Mouse (Mus musculus): ENCODE results near the gene Ear6. TPM values are rescaled to one million over a fixed set of nuclear protein-coding genes. Genes with fewer than 3 reads are reported as not detected.
"Not testable (repeated sequence)": the region's sequence is repeated elsewhere in the genome, so short reads cannot be mapped to it uniquely, and the experiment has no call there.

The Ear6 gene
- polyA plus RNA-seq (2014; fragmentation: Nextera tagmentation; extraction: Ambion mirVana): not detected in 2 replicates

- H3K4me1 ChIP-seq (replicated peaks; ENCODE audit: control insufficient read depth, insufficient read depth, low read length): no peaks in the 10 kb centered on the region
- DNase-seq (ENCODE audit: low spot score): no peak
- no peaks in the 10 kb centered on the region for H3K27me3 ChIP-seq (ENCODE audit: control insufficient read depth, insufficient read depth, low read length)
- H3K9ac ChIP-seq (ENCODE audit: low read depth, low read length): no peak within 1 kb of the TSS
- ATAC-seq (ENCODE audit: low FRiP score): no peak
- H3K27ac ChIP-seq (ENCODE audit: low read depth, low read length): no peak within 1 kb of the TSS
- H3K9me3 ChIP-seq (ENCODE audit: control insufficient read depth, low read length): no peaks in the 10 kb centered on the region
- no peak within 1 kb of the TSS for H3K4me3 ChIP-seq (ENCODE audit: low read depth, low read length)
- no peak within 1 kb of the TSS for H3K4me2 ChIP-seq (replicated peaks; ENCODE audit: low read depth, low read length)
- H3K36me3 ChIP-seq (ENCODE audit: control insufficient read depth, insufficient read depth, low read length): no peaks in the 10 kb centered on the region
Observed at GRCm38 (mm10) chr14:51853399-51853798, at the start of gene Ear6. Ear6 (plus strand) TSS chr14:51853699.

- WGBS: 80% methylated on average over 1 of the region's 1 CpGs
- H3K4me3 ChIP-seq (ENCODE audit: low read depth, low read length): no peak overlapping the region
- ATAC-seq (ENCODE audit: low FRiP score): no peak
Observed at GRCm38 (mm10) chr14:51826625-51827024, 26.9 kb upstream of the Ear6 start.

GRCm38 (mm10) chr14:51827842-51828241, 25.7 kb upstream of the Ear6 start:
- not testable (repeated sequence) for H3K36me3 ChIP-seq (ENCODE audit: control insufficient read depth, insufficient read depth, low read length); H3K27me3 ChIP-seq (ENCODE audit: control insufficient read depth, insufficient read depth, low read length); H3K4me1 ChIP-seq (replicated peaks; ENCODE audit: control insufficient read depth, insufficient read depth, low read length); H3K9ac ChIP-seq (ENCODE audit: low read depth, low read length); H3K4me3 ChIP-seq (ENCODE audit: low read depth, low read length); H3K27ac ChIP-seq (ENCODE audit: low read depth, low read length); ATAC-seq (ENCODE audit: low FRiP score); H3K4me2 ChIP-seq (replicated peaks; ENCODE audit: low read depth, low read length); H3K9me3 ChIP-seq (ENCODE audit: control insufficient read depth, low read length)
- WGBS: 44% methylated on average over 5 of the region's 5 CpGs
- DNase-seq (ENCODE audit: low spot score): peak; percentile 18

More at GRCm38 (mm10) chr14:51826625-51827024, 26.9 kb upstream of the Ear6 start:
- Histone ChIP-seq H3K27ac (ENCODE audit: low read depth, low read length) (no peak overlapping the region), H3K4me2 (replicated peaks; ENCODE audit: low read depth, low read length) (no peak overlapping the region), H3K4me1 (replicated peaks; ENCODE audit: control insufficient read depth, insufficient read depth, low read length) (no peaks in the 10 kb centered on the region), H3K36me3 (ENCODE audit: control insufficient read depth, insufficient read depth, low read length) (no peaks in the 10 kb centered on the region), H3K9ac (ENCODE audit: low read depth, low read length) (no peak overlapping the region), H3K27me3 (ENCODE audit: control insufficient read depth, insufficient read depth, low read length) (no peaks in the 10 kb centered on the region), H3K9me3 (ENCODE audit: control insufficient read depth, low read length) (no peaks in the 10 kb centered on the region)
- DNase-seq (ENCODE audit: low spot score): no peak

GRCm38 (mm10) chr14:51829188-51829587, 24.3 kb upstream of the Ear6 start:
- Histone ChIP-seq H3K4me1 (replicated peaks; ENCODE audit: control insufficient read depth, insufficient read depth, low read length) (no peaks in the 10 kb centered on the region), H3K9me3 (ENCODE audit: control insufficient read depth, low read length) (no peaks in the 10 kb centered on the region), H3K36me3 (ENCODE audit: control insufficient read depth, insufficient read depth, low read length) (no peaks in the 10 kb centered on the region), H3K4me2 (replicated peaks; ENCODE audit: low read depth, low read length) (no peak overlapping the region), H3K9ac (ENCODE audit: low read depth, low read length) (no peak overlapping the region), H3K27ac (ENCODE audit: low read depth, low read length) (no peak overlapping the region), H3K4me3 (ENCODE audit: low read depth, low read length) (no peak overlapping the region), H3K27me3 (ENCODE audit: control insufficient read depth, insufficient read depth, low read length) (no peaks in the 10 kb centered on the region)
- 83% methylated on average over 6 of the region's 6 CpGs for WGBS
- DNase-seq (ENCODE audit: low spot score): no peak
- ATAC-seq (ENCODE audit: low FRiP score): no peak

GRCm38 (mm10) chr14:51838480-51838879, 15.0 kb upstream of the Ear6 start:
- not testable (repeated sequence) for H3K4me1 ChIP-seq (replicated peaks; ENCODE audit: control insufficient read depth, insufficient read depth, low read length); H3K36me3 ChIP-seq (ENCODE audit: control insufficient read depth, insufficient read depth, low read length); H3K27ac ChIP-seq (ENCODE audit: low read depth, low read length); H3K27me3 ChIP-seq (ENCODE audit: control insufficient read depth, insufficient read depth, low read length); DNase-seq (ENCODE audit: low spot score); H3K9me3 ChIP-seq (ENCODE audit: control insufficient read depth, low read length); H3K9ac ChIP-seq (ENCODE audit: low read depth, low read length); H3K4me3 ChIP-seq (ENCODE audit: low read depth, low read length); ATAC-seq (ENCODE audit: low FRiP score); H3K4me2 ChIP-seq (replicated peaks; ENCODE audit: low read depth, low read length)
- WGBS: 19% methylated on average over 2 of the region's 2 CpGs

GRCm38 (mm10) chr14:51842250-51842649, 11.2 kb upstream of the Ear6 start:
- H3K27me3 ChIP-seq (ENCODE audit: control insufficient read depth, insufficient read depth, low read length): no peaks in the 10 kb centered on the region
- H3K4me1 ChIP-seq (replicated peaks; ENCODE audit: control insufficient read depth, insufficient read depth, low read length): no peaks in the 10 kb centered on the region
- no peak overlapping the region for H3K9ac ChIP-seq (ENCODE audit: low read depth, low read length)
- ATAC-seq (ENCODE audit: low FRiP score): no peak
- H3K4me3 ChIP-seq (ENCODE audit: low read depth, low read length): no peak overlapping the region
- no peaks in the 10 kb centered on the region for H3K9me3 ChIP-seq (ENCODE audit: control insufficient read depth, low read length)
- no peak overlapping the region for H3K4me2 ChIP-seq (replicated peaks; ENCODE audit: low read depth, low read length)
- no peaks in the 10 kb centered on the region for H3K36me3 ChIP-seq (ENCODE audit: control insufficient read depth, insufficient read depth, low read length)
- H3K27ac ChIP-seq (ENCODE audit: low read depth, low read length): no peak overlapping the region
- DNase-seq (ENCODE audit: low spot score): no peak
- 78% methylated on average over 1 of the region's 1 CpGs for WGBS

GRCm38 (mm10) chr14:51842781-51843180, 10.7 kb upstream of the Ear6 start:
- Histone ChIP-seq H3K9ac (ENCODE audit: low read depth, low read length) (no peak overlapping the region), H3K4me1 (replicated peaks; ENCODE audit: control insufficient read depth, insufficient read depth, low read length) (no peaks in the 10 kb centered on the region), H3K4me3 (ENCODE audit: low read depth, low read length) (no peak overlapping the region), H3K27me3 (ENCODE audit: control insufficient read depth, insufficient read depth, low read length) (no peaks in the 10 kb centered on the region), H3K27ac (ENCODE audit: low read depth, low read length) (no peak overlapping the region), H3K36me3 (ENCODE audit: control insufficient read depth, insufficient read depth, low read length) (no peaks in the 10 kb centered on the region), H3K4me2 (replicated peaks; ENCODE audit: low read depth, low read length) (no peak overlapping the region), H3K9me3 (ENCODE audit: control insufficient read depth, low read length) (no peaks in the 10 kb centered on the region)
- WGBS: 95% methylated on average over 2 of the region's 2 CpGs
- no peak for ATAC-seq (ENCODE audit: low FRiP score)
- no peak for DNase-seq (ENCODE audit: low spot score)

- H3K4me3 ChIP-seq (ENCODE audit: low read depth, low read length): no peak overlapping the region
Observed at GRCm38 (mm10) chr14:51843882-51844281, 9.6 kb upstream of the Ear6 start.

GRCm38 (mm10) chr14:51846566-51846965, 6.9 kb upstream of the Ear6 start:
- Histone ChIP-seq H3K4me1 (replicated peaks; ENCODE audit: control insufficient read depth, insufficient read depth, low read length) (no peaks in the 10 kb centered on the region), H3K4me2 (replicated peaks; ENCODE audit: low read depth, low read length) (no peak overlapping the region), H3K9ac (ENCODE audit: low read depth, low read length) (no peak overlapping the region), H3K9me3 (ENCODE audit: control insufficient read depth, low read length) (no peaks in the 10 kb centered on the region), H3K36me3 (ENCODE audit: control insufficient read depth, insufficient read depth, low read length) (no peaks in the 10 kb centered on the region), H3K27me3 (ENCODE audit: control insufficient read depth, insufficient read depth, low read length) (no peaks in the 10 kb centered on the region), H3K27ac (ENCODE audit: low read depth, low read length) (no peak overlapping the region), H3K4me3 (ENCODE audit: low read depth, low read length) (no peak overlapping the region)
- DNase-seq (ENCODE audit: low spot score) (no peak), ATAC-seq (ENCODE audit: low FRiP score) (no peak)
- 66% methylated on average over 3 of the region's 3 CpGs for WGBS

More at GRCm38 (mm10) chr14:51843882-51844281, 9.6 kb upstream of the Ear6 start:
- DNase-seq (ENCODE audit: low spot score): no peak
- Histone ChIP-seq H3K9me3 (ENCODE audit: control insufficient read depth, low read length) (no peaks in the 10 kb centered on the region), H3K36me3 (ENCODE audit: control insufficient read depth, insufficient read depth, low read length) (no peaks in the 10 kb centered on the region), H3K27ac (ENCODE audit: low read depth, low read length) (no peak overlapping the region), H3K27me3 (ENCODE audit: control insufficient read depth, insufficient read depth, low read length) (no peaks in the 10 kb centered on the region), H3K4me2 (replicated peaks; ENCODE audit: low read depth, low read length) (no peak overlapping the region), H3K4me1 (replicated peaks; ENCODE audit: control insufficient read depth, insufficient read depth, low read length) (no peaks in the 10 kb centered on the region), H3K9ac (ENCODE audit: low read depth, low read length) (no peak overlapping the region)
- no peak for ATAC-seq (ENCODE audit: low FRiP score)
